Mouse (Mus musculus) thymus, postnatal 36 days (tissue): ENCODE measurements at regions not wholly inside any gene's neighbourhood (a gene's known extent, or its start where the extent isn't known, plus 50 kb on each side); places are given as distances from the start of the nearest gene placed in this dataset.
A peak's percentile ranks its signal among the peaks of the same experiment; 100 is the strongest.

Source experiments
- DNase-seq, 2 experiments: peaks; one replicate each; pipeline ENCODE4 v3.0.0; 2022; ENCODE audit warnings: mixed read lengths in 2 of 2

GRCm38 (mm10) chr17:68134373-68134772 lies 130.5 kb upstream of the Arhgap28 start:
- no peak for DNase-seq

DNA sequence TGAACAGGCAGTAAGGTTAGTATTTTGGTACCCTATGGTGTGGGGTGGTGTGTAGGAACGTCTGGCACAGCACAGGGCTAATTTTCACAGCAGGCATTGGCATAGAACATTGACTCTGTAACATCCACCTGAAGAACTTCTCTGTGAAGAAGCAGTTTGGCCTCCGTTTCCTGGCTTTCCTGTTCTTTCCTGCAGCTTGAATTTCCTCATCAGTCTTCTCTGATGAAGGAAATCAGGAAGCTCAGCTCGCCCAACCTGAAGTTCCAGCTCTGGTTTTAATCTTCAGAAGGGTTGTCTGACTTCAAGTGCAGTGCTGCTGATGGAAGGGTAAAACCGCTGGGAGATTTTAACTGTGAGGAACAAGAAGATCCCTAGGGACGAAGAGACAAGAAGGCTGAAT lies 131.5 kb upstream of the Arhgap28 start:
- no peak for DNase-seq

- DNase-seq, result no peak
Measured at GRCm38 (mm10) chr17:68143307-68143706, 130.3 kb upstream of the L3mbtl4 start.

DNA sequence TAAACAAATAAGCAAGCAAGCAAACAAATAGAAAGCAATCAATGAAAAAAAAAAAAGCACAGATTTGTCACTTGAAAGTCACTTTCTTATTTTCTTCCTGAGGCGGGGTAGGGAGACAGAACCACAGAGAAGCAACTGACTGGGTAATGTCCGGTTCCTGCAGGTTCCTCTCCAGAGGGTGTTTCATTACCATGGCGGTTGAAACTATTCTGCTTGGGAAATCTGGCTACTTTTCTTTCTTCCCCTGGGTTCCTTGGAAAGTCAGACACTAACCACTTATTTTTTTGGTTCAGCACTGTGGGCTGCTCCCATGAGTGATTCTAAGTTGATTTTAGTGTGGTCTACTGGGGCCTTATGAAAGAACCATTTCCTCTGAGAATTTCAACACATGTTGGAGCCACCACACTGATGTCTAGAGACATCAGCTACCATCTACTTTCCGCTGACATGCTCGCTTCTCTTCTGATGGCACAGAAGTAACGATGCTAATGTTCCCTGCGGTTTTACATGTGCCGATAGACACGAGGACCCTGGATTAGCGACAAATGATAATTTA lies 124.3 kb upstream of the L3mbtl4 start:
- DNase-seq, result no peak

DNA sequence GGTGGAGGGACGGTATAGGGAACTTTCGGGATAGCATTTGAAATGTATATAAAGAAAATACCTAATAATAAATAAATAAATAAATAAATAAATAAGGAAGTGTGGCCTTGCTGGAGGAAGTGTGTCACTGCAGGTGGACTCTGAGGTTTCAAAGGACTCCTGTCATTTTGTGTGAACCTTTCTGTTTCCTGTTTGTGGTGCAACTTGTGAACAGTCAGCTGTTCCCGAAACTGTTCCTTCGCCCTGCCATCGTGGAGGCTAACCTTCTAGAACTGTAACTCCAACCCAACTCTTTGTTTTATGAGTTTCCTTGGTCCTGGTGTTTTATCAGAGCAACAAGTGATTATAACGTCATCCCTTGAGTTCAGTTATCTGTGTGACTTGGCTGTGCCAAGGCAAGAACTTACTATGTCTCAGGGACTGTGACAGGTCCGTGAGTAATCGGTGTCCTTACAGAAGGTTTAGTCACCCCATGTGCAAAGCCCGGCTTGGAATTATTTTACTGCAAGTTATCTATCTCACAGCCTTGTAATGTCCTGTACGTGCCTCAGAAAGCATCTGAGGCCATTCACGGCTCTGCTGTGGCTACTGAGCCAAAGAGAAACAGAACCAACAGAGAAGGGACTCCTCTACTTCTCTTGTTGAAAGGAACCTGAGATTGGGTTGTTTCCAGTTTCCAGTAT lies 121.0 kb upstream of the L3mbtl4 start:
- DNase-seq, result no peak

DNA sequence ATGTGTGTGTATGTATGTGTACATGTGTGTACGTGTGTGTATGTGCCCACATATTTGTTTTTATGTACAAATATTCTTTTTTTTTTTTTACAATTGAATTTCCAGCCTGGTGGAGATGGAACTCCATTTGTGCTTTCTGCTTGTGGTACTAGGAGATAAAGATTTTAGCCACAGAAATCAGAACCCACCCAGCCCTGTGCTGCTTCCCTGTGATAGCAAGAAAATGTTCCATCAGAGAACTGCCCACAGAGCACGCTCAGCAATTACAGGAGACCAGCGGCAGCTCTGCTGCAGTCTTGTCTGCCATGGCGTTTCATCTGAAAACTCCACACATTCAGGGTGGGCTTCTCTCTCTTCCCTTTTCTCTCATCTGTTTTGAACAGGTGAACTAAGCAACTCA lies 118.7 kb upstream of the L3mbtl4 start:
- no peak for DNase-seq

DNA sequence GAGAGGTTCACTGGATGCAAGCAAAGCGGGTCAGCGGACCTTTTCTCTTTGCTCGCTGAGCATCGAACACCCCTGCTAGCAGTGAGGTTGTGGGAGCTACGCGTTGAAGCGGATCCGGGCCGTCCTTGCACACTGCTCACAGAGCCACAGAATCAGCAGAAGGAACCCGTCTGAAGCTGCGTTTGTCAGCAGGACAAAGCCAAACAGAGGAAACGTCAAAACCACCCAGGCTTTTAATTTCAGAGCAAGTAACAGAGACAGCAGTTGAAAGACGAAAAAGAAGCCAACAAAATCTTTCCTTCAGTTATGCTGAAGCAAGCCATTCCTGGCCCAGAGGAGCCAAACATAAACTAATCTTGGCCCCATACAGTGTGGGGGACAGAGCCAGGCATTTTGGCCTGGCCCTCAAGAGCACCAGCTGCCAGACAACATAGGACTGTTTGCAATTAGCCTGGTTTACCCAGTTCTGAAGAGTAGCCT lies 115.4 kb upstream of the L3mbtl4 start:
- no peak for DNase-seq

DNA sequence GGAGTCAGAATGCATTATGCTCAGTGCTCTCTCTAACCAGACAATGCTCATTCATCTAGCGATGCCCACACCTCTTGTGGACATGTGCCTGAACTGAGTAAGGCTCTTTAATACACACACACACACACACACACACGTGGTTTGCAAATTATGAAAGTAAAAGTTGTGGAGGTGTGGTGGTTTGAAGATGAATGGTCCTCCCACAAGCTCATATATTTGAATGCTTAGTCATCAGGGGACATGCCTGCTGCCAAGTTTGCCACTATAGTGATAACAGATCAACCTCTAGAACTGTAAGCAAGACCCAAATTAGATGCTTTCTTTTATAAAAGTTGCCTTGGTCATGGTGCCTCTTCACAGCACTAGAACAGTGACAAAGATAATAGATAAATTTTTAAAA lies 112.5 kb upstream of the L3mbtl4 start:
- DNase-seq, result no peak

GRCm38 (mm10) chr17:68163545-68163944 lies 110.1 kb upstream of the L3mbtl4 start:
- DNase-seq, result no peak

DNA sequence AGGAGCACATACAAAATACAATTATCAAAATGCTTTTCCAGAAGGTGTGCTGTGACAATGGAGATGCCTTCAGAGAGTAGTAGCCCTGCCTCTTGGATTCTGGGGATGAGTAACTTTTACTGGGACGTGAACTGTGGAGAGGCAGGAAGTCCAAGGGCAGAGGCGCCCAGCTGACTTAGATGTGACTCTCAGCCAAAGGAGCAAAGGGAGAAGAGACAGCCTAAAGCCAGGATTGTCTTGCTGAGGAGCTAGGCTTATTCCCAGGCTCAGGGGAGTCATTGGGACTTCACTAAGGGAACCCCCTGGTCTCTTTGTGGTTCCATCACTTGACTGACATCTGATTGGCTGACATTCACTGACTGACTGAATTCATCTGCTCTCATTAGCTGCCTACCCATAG lies 108.9 kb upstream of the L3mbtl4 start:
- DNase-seq, result no peak

DNA sequence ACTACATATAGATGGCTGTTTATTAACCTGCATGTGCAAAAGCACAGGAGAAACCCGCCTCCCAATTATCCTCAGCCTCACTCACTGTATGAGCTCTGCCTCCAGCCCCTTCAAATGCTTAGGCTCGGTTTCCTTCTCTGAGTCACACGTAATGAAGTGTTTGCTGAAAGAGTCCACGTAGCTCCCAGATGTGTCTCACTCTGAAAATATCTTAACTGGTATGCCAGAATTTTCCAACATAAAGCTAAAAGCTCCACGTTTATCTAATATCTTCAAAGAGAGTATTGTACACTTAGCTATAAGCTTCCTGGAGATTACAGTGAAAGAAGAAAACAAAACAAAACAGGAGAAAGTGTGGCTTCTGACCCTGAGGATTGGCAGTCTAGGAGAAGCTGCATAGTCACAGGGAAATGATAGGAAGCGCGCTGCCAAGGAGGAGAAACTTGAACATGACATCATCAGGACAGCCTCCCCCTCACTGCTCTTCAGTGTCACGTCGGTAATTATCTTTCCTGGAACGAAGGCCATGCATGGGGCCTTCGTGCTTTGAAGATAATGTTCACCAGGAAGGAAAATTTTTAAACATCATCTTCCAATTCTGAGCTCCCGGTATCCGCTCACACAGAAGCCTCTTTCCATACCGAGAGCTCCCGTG lies 108.3 kb upstream of the L3mbtl4 start:
- DNase-seq, result no peak

DNA sequence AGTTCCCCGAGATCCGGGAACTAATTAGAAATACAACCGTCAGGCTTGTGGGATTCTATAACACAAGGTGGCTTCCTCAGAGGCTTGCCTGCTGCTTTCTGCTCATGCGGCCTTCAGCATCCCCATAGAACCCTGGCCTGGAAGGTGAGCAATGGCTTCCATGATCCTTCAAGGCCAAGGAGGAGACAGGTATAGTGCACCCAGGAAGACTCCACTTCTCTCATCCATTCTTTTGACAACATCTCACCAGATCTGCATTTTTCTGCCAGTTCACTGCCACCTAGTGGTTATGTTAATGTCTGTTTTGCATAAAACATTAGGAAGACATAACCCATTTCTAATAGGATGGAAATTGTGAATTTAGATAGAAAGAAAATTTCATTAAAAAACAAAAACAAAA lies 107.2 kb upstream of the L3mbtl4 start:
- DNase-seq, result no peak

GRCm38 (mm10) chr17:68172838-68173237 lies 100.8 kb upstream of the L3mbtl4 start:
- DNase-seq, result no peak

- DNase-seq, result peak in 1 of 2 experiments; percentile 5
Measured at GRCm38 (mm10) chr17:68176611-68177165, 96.9 kb upstream of the L3mbtl4 start.

DNA sequence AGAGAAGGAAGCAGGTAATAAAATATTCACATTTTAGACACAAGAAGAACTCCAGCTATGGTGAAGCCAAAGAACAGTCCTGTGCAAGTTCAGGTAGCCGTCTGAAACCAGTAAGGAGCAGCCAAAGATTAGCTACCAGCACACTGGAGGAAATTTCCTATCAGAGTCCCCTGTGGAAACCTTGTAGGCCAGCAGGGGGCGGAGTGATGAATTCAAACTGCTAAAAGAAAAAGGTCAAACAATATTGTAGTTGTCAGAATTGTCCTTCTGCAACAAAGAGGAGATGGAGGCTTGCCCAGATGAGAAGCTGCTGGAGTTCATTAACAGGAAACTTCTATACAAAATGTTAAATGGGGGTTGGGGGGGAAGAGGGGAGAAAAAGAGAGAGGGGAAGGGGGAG lies 95.8 kb upstream of the L3mbtl4 start:
- DNase-seq, result no peak

DNA sequence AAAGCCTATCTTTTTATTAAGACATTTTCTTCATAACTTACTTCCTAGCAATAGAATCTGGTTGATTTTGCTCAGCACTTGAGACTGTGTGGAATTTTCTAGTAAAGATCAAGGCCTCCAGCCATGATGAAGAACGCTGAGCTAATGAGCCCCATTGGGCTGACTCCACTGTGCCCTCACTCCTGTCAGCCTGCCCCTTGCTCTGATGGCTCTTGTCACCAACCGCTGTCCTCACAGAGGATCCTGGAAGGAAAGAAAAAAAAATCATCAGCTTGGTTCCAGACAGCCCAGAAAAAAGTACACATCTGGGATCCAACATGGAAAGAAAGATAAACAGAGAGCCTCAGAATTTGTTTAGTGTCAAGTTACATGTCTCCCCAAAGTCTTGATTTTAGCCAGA lies 88.2 kb upstream of the L3mbtl4 start:
- no peak for DNase-seq

DNA sequence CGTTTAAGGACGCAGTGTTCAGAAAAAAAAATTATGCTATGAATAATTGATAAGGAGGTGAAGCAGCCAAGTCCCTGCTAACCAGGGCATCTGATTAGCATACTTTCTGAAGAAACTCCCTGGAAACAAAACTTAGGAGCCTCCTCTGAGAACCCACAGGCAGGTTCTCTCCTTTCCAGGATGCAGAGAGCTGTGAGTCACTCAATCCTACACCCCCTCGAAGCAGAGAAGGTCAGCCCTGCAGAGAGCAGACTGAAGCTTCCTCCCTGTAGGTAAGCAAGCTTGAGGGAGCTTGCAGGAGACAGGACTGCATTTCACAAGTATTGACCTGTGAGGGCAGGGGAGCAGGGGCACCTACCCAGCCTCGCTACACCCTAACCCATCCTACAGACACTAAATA lies 83.7 kb upstream of the L3mbtl4 start:
- DNase-seq, result no peak

- DNase-seq, result no peak
Measured at GRCm38 (mm10) chr17:68205545-68205944, 68.1 kb upstream of the L3mbtl4 start.

DNA sequence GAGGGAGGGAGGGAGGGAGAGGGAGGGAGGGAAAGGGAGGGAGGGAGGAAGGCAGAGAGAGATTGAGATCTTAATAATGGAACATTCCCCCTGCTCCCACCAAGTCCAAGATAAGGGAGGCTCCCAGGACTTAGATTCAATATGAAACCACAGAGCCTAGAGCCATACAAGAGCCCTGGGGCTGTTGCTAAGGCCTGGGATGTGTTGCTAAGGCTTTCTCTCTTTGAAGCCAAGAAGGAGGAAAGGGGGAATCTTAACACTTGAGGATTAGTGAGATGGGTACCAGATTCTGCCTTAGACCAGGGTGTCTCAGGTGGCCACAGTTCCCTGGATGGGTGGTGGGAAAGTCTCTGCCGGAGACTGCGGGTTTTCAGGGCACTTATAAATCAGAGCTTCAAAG lies 64.8 kb upstream of the L3mbtl4 start:
- no peak for DNase-seq

GRCm38 (mm10) chr17:68210313-68211254 lies 63.0 kb upstream of the L3mbtl4 start:
- no peak for DNase-seq

GRCm38 (mm10) chr17:68218246-68218645 lies 55.4 kb upstream of the L3mbtl4 start:
- DNase-seq, result no peak

GRCm38 (mm10) chr17:68223170-68223569 lies 50.4 kb upstream of the L3mbtl4 start:
- DNase-seq, result no peak
